Mouse (Mus musculus) lung, embryonic 16.5 days (tissue): Measurements from ENCODE around the gene Epm2a. TPM values are rescaled to one million over a fixed set of nuclear protein-coding genes. Genes with fewer than 3 reads are reported as not detected.
"Not testable (repeated sequence)": the region's sequence is repeated elsewhere in the genome, so short reads cannot be mapped to it uniquely, and the experiment has no call there.

ENCODE experiments used
- ATAC-seq: fragments of 200-750 bp; cut with Nextera tagmentation; 2 replicates; pipeline ENCODE4 v1.8.0; 2017; ENCODE audit warnings: low read depth, mild to moderate bottlenecking, moderate library complexity
- H3K27ac ChIP-seq: fragments of 300-500 bp; sonication (generic); 2 replicates; pipeline ENCODE4 v1.5.1; 2014; ENCODE audit warnings: mild to moderate bottlenecking, control low read depth, low read length
- H3K27me3 ChIP-seq: fragments of 300-500 bp; sonication (generic); 2 replicates; pipeline ENCODE4 v1.6.1; 2014; ENCODE audit warnings: low read depth, low read length, mixed read lengths; ENCODE audit not compliant: control insufficient read depth, insufficient read depth
- H3K36me3 ChIP-seq: fragments of 300-500 bp; sonication (generic); 2 replicates; pipeline ENCODE4 v1.6.1; 2014; ENCODE audit warnings: low read length; ENCODE audit not compliant: control insufficient read depth, insufficient read depth
- H3K4me1 ChIP-seq: fragments of 300-500 bp; sonication (generic); replicated peaks from 2 replicates; pipeline ENCODE4 v1.6.1; 2014; ENCODE audit warnings: low read length, mixed read lengths; ENCODE audit not compliant: control insufficient read depth, insufficient read depth
- H3K4me2 ChIP-seq: fragments of 300-500 bp; sonication (generic); 2 replicates; pipeline ENCODE4 v1.6.1; 2014; ENCODE audit warnings: low read depth, low read length, control low read depth
- H3K4me3 ChIP-seq: fragments of 300-500 bp; sonication (generic); 2 replicates; pipeline ENCODE4 v1.5.1; 2014; ENCODE audit warnings: mild to moderate bottlenecking, low read length, control low read depth
- H3K9ac ChIP-seq: fragments of 300-500 bp; sonication (generic); 2 replicates; pipeline ENCODE4 v1.6.1; 2014; ENCODE audit warnings: low read length, control low read depth
- H3K9me3 ChIP-seq: fragments of 300-500 bp; sonication (generic); 2 replicates; pipeline ENCODE4 v1.6.1; 2016; ENCODE audit warnings: low read length; ENCODE audit not compliant: control insufficient read depth
- WGBS: fragments of 180-500 bp; shearing (Covaris S2); extraction: QIAGEN DNeasy Blood & Tissue Kit; methylation state at CpG from one replicate; pipeline ENCODE4 v1.1.7; 2014; 5-methylcytosine and 5-hydroxymethylcytosine counted together
- polyA plus RNA-seq: library from polyadenylated mRNA; unstranded; fragments of >200 nt; fragmentation: Nextera tagmentation; extraction: Ambion mirVana; gene quantifications from 2 replicates; pipeline ENCODE4 v1.2.1, GENCODE M21; 2015

Epm2a gene
- polyA plus RNA-seq, 1 experiment from 2014 or later: 0.35 TPM

DNA sequence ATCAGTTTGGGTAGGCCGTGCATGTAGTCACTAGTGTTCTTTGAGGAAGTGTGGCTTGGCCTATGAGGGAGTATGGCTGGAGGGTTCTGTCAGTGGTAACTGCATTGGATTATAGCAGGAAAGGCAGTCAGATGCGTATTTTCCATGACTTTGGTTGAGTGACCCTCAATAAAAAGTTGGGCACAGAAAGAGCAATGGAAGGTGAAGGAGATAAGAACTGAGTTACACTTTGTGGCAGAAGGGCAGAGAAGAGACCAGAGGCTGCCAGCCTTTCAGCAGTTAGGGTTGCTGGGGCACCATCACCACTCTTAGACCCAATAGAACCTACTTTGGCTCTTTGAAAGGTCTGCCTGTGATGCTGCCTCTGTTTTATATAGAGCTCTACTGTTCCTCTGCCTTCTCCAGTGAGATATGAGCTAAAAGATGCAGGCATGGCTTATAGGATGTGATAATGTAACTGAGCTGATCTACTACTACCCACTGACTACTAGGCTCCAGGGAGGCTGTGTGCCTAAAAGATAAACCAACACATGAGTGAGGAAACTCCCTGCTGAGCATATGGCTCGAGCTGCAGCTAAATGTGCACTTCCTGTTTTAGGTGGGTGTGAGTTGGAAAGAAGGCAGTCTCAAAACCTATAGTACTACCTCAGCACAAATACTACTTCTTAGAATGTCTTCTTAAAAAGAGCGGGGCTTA, 19.9 kb upstream of the Epm2a start:
- no peaks in the 10 kb centered on the region for H3K27me3 ChIP-seq
- no peak overlapping the region for H3K4me2 ChIP-seq
- no peak overlapping the region for H3K4me3 ChIP-seq
- H3K9ac ChIP-seq: no peak overlapping the region
- no peak for ATAC-seq
- H3K27ac ChIP-seq: no peak overlapping the region
- no peaks in the 10 kb centered on the region for H3K9me3 ChIP-seq
- 70% methylated on average over 4 of the region's 4 CpGs for WGBS
- no peaks in the 10 kb centered on the region for H3K4me1 ChIP-seq
- no peaks in the 10 kb centered on the region for H3K36me3 ChIP-seq

DNA sequence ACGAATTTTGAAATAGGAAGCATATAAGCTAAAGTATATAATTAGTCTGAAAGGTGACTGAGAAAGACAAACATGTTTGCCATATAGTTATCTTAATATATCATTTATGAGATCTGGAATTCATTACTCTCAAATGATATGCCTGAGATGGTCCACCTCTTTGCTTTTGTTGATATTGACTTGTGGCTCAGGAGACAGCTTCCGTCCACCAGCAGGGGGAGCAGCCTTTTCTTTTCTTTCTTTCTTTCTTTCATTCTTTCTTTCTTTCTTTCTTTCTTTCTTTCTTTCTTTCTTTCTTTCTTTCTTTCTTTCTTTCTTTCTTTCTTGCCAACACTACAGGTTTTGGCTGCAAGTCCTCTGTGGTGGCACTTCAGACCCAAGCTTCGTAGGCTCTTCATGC, 16.7 kb upstream of the Epm2a start:
- ATAC-seq: no peak
- no peaks in the 10 kb centered on the region for H3K4me1 ChIP-seq
- 89% methylated on average over 3 of the region's 3 CpGs for WGBS
- no peak overlapping the region for H3K4me2 ChIP-seq
- H3K9me3 ChIP-seq: no peaks in the 10 kb centered on the region
- H3K27me3 ChIP-seq: no peaks in the 10 kb centered on the region
- no peak overlapping the region for H3K4me3 ChIP-seq
- H3K27ac ChIP-seq: no peak overlapping the region
- no peak overlapping the region for H3K9ac ChIP-seq
- no peaks in the 10 kb centered on the region for H3K36me3 ChIP-seq

DNA sequence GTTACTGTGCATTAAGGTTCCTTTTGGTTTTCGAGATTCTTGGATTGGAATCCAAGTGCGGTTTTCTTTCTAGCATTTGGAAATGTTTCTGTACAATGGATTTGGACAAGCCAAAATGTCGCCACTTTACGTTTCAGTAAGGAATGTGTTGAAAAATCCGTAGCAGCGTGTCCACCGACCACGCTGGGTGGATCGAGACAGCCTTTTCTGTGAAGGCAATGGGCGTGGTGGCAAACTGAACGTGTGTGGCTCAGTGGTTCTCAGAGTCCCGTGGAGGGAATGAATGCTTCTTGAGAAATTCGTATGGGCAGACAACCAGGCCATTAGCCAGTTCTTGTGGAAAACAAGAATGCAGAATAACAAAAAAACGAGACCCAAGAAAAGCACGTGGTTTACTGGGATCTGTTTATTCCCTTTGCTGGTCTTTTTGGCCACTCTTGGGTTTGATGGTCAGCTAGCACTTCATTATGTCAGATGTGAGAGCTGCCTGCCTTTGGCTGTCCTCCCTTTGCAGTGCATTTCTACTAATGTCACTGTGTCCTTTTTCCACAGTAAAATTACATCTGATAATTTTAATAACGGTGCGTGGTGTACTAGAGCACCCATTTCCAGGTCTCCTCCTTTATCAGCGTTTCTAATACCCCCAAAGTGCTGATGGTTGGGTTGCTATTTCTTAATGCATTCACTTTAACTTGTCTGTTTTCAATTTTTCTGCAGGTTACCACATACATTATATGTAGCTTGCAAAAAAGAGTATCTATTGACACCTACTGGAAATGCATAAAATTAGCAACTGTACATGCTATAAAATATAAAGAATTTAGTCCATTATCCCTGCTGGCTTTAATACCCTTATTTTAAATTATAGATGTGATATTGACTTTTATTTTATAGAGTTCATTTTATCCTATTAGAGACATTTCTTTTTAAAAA, 1.6 kb downstream of the Epm2a start:
- no peaks in the 10 kb centered on the region for H3K27me3 ChIP-seq
- H3K27ac ChIP-seq: 0 out of 2 replicates have a peak overlapping the region, but pooled peaks have one; percentile 53
- H3K9me3 ChIP-seq: no peaks in the 10 kb centered on the region
- H3K9ac ChIP-seq: no peak overlapping the region
- no peak overlapping the region for H3K4me2 ChIP-seq
- peaks cover 2% of the 10 kb centered on the region; the same call in 1 of the 2 replicates for H3K4me1 ChIP-seq
- WGBS: 68% methylated on average over 18 of the region's 18 CpGs
- no peaks in the 10 kb centered on the region for H3K36me3 ChIP-seq
- no peak overlapping the region for H3K4me3 ChIP-seq
- no peak for ATAC-seq

DNA sequence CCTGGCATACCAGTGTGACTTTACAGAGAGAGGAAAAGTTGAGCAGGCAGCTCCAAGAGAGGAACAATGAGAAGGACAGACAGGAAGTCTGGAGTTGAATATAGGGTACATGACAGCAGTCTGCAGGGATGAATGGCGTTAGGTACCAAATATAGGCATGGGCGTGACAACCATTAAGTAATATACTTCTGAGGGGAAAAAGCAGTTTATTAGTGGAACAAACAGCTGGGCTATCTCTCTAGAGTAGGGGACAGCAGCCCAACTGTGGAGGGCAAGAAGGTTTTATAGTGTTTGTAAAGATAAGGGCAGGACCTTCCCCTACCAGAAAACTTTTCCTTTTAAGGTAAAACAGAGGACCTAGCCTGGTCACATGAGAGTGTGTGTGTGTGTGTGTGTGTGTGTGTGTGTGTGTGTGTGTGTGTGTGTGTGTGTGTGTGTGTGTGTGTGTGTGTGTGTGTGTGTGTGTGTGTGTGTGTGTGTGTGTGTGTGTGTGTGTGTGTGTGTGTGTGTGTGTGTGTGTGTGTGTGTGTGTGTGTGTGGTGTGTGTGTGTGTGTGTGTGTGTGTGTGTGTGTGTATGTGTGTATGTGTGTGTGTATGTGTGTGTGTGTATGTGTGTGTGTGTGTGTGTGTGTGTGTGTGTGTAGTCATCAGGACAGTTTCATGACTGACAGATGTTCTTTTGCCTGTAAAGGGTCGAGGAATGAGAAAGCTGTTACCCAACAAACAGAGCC, 7.2 kb downstream of the Epm2a start:
- H3K4me2 ChIP-seq, H3K9ac ChIP-seq, H3K4me1 ChIP-seq, H3K9me3 ChIP-seq, H3K36me3 ChIP-seq, H3K27me3 ChIP-seq, H3K27ac ChIP-seq, H3K4me3 ChIP-seq: not testable (repeated sequence)
- peak; percentile 76 for ATAC-seq
- WGBS: 52% methylated on average over 3 of the region's 3 CpGs

DNA sequence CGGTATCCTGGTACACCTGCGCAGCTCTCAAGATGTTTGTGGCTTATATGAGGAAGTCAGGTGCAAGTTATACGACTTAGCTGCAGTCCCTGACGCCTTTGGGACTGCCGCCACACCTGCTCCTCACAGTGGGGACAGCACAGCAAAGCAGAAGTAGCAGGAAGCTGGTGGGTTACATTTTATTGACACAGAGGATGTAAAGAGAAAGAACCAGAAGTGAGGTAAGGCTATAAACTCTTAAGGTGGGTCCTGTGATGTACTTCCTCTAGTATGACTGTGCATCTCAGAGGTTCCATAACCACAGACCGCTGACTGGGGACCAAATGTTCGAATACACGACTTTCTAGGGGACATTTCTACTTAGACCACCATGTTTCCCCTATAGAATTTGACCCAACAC, 11.4 kb downstream of the Epm2a start:
- Histone ChIP-seq H3K27ac (no peak overlapping the region), H3K4me3 (no peak overlapping the region), H3K9ac (no peak overlapping the region), H3K4me2 (no peak overlapping the region), H3K4me1 (no peaks in the 10 kb centered on the region), H3K9me3 (no peaks in the 10 kb centered on the region; the same call in 1 of the 2 replicates), H3K27me3 (no peaks in the 10 kb centered on the region), H3K36me3 (no peaks in the 10 kb centered on the region)
- 84% methylated on average over 7 of the region's 8 CpGs for WGBS
- ATAC-seq: no peak

DNA sequence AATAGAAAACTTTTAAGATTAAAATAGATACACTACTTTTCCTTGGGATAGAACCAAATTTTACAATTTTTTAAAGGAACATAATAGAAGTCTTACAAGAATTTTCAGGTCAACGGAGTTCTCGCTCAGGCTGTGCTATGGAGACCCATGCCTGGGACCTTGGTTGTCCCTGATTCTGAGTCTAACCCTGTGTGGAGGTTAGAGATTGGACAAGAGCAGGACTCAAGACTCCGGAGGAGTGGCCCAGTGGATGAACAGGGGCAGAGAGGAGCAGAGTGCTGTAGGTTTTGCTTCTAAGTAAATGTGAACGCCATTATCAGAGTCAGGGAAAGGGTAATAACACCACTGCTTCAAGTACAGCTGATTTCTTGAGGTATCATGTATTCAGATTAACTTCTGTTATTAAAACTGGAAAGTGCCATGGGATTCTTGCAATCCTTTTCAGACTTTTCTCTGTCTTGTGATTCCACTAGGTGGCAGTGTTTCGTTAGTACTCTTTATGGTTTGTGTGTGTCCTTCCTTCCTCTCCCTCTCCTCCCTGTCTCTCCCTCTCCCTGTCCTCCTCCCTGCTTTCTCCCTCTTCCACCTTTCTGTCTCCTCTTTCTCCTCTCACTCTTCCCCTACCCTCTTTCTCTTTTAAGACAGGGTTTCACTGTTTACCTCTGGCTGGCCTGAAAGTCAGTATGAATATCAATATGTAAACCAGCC, 18.9 kb downstream of the Epm2a start:
- no peaks in the 10 kb centered on the region for H3K36me3 ChIP-seq
- no peak overlapping the region for H3K27ac ChIP-seq
- no peak overlapping the region for H3K4me2 ChIP-seq
- ATAC-seq: no peak
- no peak overlapping the region for H3K4me3 ChIP-seq
- H3K9ac ChIP-seq: no peak overlapping the region
- H3K9me3 ChIP-seq: no peaks in the 10 kb centered on the region; the same call in 1 of the 2 replicates
- H3K27me3 ChIP-seq: no peaks in the 10 kb centered on the region
- 64% methylated on average over 5 of the region's 5 CpGs for WGBS
- no peaks in the 10 kb centered on the region for H3K4me1 ChIP-seq

DNA sequence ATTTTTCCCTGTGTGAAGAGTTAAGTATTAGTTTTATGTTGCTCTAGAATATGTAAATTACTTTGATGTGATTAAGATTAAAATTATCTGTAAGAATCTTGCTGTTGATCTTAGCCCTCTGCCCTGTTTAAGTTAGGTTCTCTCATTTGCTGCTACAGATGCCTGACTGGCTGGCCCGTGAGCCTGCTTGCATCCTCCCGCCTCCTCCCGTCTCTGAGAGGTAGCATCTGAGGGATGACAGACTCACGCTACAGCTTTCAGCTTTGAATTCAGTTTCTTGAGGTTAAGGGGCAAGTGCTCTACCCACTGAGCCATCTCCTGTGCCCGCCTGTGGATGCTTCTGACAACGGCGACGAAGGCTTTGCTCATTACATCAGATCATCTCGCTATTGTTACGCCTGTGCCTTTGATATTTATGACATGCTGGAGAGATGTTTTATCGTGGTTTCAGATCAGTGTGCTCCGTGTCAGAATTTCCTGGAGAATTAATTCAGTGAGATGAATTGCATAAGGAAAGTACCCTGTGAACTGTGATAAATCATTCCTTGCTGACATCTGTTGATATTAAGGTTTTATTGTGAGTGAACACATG, 19.8 kb downstream of the Epm2a start:
- no peak for ATAC-seq

DNA sequence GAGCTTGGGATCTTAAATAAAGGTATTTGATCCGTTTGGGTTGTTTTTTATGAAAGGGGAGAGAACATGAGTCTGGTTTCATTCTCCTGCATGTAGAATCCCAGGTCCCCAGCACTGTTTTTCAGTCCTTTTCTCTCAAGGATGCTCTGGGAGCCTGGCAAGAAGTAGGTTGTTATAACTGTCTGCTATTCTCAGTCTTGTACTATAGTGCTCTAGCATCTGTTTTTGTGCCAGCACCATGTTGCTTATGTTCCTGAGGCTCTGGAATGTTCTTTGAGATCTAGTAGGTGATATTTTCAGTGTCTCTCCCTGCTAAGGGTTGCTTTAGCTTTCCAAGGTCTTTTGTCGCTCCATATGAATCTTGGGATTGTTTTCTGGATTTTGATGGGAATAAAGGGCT, 38.1 kb downstream of the Epm2a start:
- H3K27me3 ChIP-seq: no peaks in the 10 kb centered on the region
- no peak for ATAC-seq
- H3K9ac ChIP-seq: no peak overlapping the region
- no peak overlapping the region for H3K4me3 ChIP-seq
- H3K9me3 ChIP-seq: no peaks in the 10 kb centered on the region
- no peaks in the 10 kb centered on the region for H3K4me1 ChIP-seq
- no peaks in the 10 kb centered on the region for H3K36me3 ChIP-seq
- H3K4me2 ChIP-seq: no peak overlapping the region
- 77% methylated on average over 2 of the region's 2 CpGs for WGBS
- no peak overlapping the region for H3K27ac ChIP-seq

More for the DNA sequence above, 19.8 kb downstream of the Epm2a start:
- WGBS: 46% methylated on average over 12 of the region's 12 CpGs
- Histone ChIP-seq H3K27ac (no peak overlapping the region), H3K4me2 (no peak overlapping the region), H3K4me1 (no peaks in the 10 kb centered on the region), H3K9ac (no peak overlapping the region), H3K27me3 (no peaks in the 10 kb centered on the region), H3K4me3 (no peak overlapping the region), H3K36me3 (no peaks in the 10 kb centered on the region), H3K9me3 (no peaks in the 10 kb centered on the region)
